Mouse (Mus musculus) heart, postnatal 4 days (tissue): Measurements from ENCODE around the gene B4galt1. TPM values are rescaled to one million over a fixed set of nuclear protein-coding genes. Genes with fewer than 3 reads are reported as not detected.

Experiments
- DNase-seq: peaks from one replicate; pipeline ENCODE4 v3.0.0; 2021
- total RNA-seq, 2 experiments: library from RNA; stranded (reverse); gene quantifications; 2 replicates each; pipeline ENCODE4 v1.2.3; 2021

Gene B4galt1
- total RNA-seq, 2 experiments from 2014 or later: 92.2 to 93.6 TPM

GRCm38 (mm10) chr4:40817936-40818335, 35.9 kb downstream of the B4galt1 start:
- DNase-seq: peak; percentile 60

DNA sequence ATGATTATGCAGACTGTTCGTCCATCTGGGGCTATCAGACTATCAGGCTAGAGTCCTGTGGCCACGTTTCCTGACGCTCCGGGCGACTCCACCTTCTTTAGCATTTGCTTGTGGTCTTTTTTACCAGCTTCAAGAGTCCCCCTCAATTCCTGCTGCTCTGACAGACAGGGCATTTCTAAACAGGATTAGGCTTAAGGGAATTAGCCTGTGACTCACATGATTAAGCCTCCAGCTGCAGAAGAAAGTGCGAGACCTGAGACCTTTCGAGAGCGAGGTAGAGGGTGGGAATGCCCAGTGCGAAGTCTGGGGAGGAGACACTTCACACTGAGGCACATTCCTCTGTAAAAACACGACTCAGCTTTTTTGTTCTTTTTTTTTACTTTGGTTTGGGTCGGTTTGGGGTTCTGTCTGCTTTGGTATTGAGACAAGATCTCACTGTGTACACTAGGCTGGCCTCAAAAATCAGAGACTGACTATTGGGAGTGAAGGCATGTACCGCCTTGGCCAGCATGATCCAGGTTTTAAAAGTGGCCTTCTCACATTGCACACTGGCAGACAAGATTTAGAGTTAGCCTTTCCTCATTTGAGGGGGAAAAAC, 37.9 kb downstream of the B4galt1 start:
- no peak for DNase-seq

GRCm38 (mm10) chr4:40815120-40815519, 38.7 kb downstream of the B4galt1 start:
- DNase-seq: no peak

GRCm38 (mm10) chr4:40814359-40814758, 39.4 kb downstream of the B4galt1 start:
- no peak for DNase-seq

DNA sequence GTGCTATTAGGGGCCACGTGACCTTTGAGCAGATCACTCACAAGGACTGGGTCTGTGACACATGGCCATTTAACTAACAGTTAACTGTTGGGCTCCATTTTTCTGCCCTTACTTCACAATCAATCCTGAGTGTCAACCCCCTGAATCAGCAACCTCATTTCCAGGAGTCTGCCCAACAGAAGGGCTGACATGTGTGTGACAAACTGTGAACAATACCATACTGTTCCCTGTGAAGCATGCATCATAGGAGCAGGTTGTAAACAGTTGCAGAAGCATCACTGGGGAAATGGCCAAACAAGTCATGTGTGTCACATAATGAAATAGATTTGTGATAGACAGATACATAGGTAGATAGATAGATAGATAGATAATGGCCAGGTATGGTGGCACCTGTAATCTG, 40.9 kb downstream of the B4galt1 start:
- DNase-seq: no peak

DNA sequence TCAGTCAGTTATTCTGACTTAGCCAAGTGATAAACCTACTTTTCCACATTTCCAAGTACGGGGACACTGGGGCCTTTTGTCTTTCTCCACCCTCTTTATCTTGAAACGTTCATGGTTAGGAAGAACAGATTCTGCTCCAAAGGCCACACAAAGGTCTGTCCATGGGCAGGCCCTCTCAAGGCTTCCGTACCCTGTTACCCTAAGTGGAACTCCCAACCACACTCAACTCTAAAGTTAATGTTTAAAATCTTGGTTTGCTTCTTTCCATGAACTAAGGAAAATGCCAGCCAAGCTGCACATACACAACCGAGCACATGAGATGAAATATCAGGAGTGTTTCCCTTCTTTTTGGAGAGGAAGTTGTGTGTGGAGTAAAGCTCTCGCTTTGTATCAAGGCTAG, 43.3 kb downstream of the B4galt1 start:
- no peak for DNase-seq

GRCm38 (mm10) chr4:40807382-40807781, 46.4 kb downstream of the B4galt1 start:
- DNase-seq: no peak

GRCm38 (mm10) chr4:40805401-40805800, 48.4 kb downstream of the B4galt1 start:
- DNase-seq: no peak

GRCm38 (mm10) chr4:40802787-40803186, 51.0 kb downstream of the B4galt1 start:
- no peak for DNase-seq

DNA sequence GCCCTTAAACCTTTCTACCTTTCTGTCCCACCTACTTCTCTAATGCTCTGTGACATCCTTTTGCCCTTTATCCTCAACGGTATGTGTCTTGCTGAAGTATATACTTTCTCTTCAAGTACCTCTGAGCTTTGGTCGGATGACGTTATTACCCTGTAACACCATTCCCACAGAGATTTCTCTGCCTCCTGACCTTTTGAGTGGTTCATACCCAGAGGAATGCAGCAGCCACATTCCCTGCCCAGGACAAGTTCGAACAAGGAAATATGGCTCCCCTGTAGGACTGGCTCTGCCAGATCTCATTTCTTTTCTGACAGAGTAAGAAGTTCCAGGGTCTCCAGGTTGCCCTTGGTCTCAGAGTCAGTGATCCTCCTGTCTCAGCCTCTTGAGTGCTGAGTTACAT, 51.9 kb downstream of the B4galt1 start:
- DNase-seq: no peak

GRCm38 (mm10) chr4:40800873-40801272, 52.9 kb downstream of the B4galt1 start:
- DNase-seq: no peak

- DNase-seq: peak; percentile 87
Observed at GRCm38 (mm10) chr4:40798833-40799555, 54.8 kb downstream of the B4galt1 start.

- no peak for DNase-seq
Observed at GRCm38 (mm10) chr4:40795761-40796160, 58.0 kb downstream of the B4galt1 start.

DNA sequence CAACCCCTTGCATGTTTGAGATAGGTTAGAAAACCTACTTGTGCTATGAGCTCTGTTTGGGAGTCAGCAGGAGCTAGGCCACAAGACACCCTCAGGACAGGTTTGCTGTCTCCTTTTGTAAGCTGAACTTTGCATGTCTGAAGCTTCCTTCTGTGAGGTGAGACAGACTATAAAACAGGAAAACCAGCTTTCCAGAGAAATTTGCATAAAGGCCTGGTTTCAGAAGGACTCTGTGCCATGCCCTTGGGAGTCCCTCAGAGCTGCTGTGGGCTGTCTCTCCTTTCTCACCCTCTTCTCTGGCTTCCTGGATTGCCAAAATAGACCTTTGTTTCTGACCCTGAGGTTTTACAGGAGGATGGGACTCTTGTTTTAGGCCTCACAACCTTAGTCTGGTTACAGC, 59.5 kb downstream of the B4galt1 start:
- no peak for DNase-seq

- no peak for DNase-seq
Observed at GRCm38 (mm10) chr4:40791176-40791575, 62.6 kb downstream of the B4galt1 start.

DNA sequence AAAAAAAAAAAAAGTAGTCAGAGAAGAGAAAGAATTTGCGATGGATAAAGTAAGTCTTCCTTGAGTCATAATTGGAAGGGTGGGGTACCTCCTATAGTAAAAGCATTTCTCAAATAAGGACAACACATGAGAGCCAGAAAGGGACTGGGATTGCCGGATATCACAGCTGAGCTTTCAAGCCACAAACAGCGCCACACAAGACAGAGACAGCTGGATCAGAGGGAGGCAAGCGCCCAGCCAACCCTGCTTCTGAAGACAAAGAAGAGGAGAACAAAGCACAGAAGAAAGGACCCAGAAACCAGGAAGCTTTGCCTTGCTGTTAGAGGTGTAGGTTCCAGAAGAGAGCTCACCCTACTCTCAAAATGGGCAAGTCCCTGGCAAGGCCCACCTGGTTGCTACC, 67.2 kb downstream of the B4galt1 start:
- DNase-seq: no peak

- no peak for DNase-seq
Observed at GRCm38 (mm10) chr4:40785620-40786166, 68.1 kb downstream of the B4galt1 start.

DNA sequence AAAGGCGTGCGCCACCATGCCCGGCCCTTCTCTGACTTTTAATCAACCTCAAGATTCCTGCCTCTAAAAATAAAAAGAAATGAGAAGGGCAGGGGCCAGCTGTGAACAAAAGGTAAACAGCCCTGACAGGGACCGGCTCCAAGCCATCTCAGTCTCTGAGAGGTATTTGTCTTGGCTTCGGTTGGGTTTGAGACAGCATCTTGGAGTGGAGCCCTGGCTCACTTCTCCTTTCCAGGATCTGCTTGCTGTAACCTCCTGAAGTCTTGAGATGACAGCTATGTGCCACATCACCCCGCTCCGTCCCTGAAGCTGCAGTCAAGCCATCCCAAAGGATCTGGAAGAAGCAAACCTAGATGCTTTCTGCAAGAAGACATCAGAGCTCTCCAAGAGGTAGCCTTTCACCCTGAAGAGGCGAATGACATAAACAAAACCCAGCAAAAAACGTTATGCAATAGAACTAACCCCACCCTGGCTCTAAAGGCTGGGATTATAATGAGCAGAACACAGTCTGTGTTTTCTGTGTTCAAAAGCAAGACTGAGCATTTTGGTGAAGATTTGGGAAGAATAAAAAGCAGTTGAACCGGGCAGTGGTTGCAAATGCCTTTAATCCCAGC, 69.1 kb downstream of the B4galt1 start:
- peak; percentile 67 for DNase-seq

DNA sequence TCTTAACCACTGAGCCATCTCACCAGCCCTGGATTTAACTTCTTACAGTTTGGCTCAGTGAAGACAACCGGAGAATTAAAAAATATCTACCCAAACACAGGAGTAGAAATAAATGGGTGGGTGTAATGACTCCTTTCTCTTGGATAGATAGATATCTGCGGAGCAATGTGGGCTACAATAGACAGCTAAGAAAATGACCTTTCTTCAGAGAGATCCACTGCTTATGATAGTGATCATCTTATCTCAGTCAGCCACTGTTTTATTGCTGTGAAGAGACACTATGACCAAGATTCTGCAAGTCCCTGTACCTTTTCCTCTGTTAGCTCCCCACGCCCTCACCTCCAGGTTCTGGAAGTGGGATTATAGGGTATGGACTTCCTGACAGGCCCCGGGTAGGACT, 70.8 kb downstream of the B4galt1 start:
- no peak for DNase-seq

DNA sequence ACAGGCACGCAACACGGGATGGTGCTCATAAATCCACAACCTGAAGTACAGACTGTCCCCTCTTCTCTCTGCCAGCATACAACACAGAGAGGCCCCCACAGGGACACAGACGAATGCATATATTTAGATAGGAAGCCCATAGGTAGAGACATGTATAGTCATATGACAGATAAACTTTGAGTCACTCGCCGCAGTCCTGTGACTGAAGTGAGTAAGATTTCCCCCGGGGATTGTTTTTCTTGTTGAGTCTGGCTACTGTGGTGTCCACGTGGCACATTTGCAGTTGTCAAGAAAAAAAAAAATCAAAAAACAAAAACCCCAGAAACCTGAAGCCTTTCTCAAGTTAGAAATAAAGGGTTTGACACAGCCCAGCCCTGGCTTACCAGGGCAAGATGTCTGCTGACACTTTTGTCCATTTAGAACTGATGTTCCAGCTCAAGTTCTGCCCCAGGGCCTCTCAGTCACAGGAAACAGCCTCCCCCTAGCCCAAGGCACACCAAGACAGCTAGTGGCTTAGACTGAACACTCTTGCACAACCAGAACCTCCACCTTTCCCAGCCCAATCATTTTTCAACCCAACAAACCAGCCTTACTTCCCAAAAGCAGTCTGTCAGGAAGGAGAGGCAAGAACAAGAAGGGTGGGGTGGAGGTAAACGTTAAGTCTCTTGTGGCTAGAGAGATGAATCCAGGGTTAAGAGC, 71.9 kb downstream of the B4galt1 start:
- no peak for DNase-seq

DNA sequence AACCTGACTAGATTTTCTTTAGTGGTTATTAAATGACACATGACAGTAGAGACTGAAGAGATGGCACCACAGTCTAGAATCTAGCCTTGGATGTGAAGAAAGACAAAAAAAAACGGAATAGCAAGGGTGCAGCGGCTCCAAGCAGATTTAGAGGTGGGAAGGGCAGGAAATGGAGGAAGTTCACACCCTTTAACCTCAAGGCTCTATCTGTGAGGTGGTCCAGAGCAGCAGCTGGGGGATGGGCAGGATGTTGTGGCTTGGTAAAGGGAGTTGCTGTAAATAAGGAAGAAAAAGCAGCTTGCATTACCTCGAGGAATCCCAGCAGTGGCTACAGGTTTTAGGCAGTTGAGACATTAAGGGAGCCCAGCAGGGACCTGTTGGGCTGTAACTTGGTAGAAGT, 72.7 kb downstream of the B4galt1 start:
- DNase-seq: peak; percentile 48

GRCm38 (mm10) chr4:40778656-40779055, 75.1 kb downstream of the B4galt1 start:
- DNase-seq: no peak

DNA sequence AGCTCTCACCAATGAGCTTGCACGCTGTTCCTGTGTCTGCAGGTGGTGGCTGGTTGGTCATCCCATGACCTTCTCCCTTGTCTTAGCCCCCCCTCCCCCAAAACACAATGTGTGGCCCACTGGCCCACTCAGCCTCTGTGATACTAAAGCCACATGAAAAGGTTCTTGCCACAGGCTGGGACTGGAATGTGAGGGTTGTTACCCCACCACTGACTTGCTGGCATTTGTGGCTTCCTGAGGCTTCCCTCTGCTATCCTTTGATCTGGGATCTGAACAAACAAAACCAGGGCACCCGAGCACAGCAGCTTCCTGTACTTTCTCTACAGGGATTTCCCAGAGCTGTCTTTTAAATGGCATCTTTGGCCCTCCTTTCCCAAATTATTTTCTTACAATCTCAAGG, 76.7 kb downstream of the B4galt1 start:
- no peak for DNase-seq
